Mouse (Mus musculus) cerebellum, adult 2 months (tissue): ENCODE measurements at regions not wholly inside any gene's neighbourhood (a gene's known extent, or its start where the extent isn't known, plus 50 kb on each side); places are given as distances from the start of the nearest gene placed in this dataset.
"Not testable (repeated sequence)": the region's sequence is repeated elsewhere in the genome, so short reads cannot be mapped to it uniquely, and the experiment has no call there.

ENCODE experiments used
- CTCF ChIP-seq: fragments of 200-500 bp; IDR thresholded peaks from 2 replicates; pipeline ENCODE4 v1.5.1; 2011; ENCODE audit warnings: low read depth, mild to moderate bottlenecking, control low read depth, low read length, moderate library complexity, borderline replicate concordance; ENCODE audit not compliant: insufficient read depth
- POLR2A ChIP-seq: fragments of 200-500 bp; IDR thresholded peaks from 2 replicates; pipeline ENCODE4 v1.6.1; 2011; ENCODE audit warnings: low read length, control low read depth, borderline replicate concordance; ENCODE audit not compliant: insufficient read depth

- not testable (repeated sequence) for TF ChIP-seq CTCF, POLR2A
These were observed 119.6 kb upstream of the Grik2 start for GRCm38 (mm10) chr10:49908126-49908525.
